Mouse (Mus musculus) cerebellum, adult 18-20 months (tissue): ENCODE data around the gene Gpn2.

Experiments used
- DNase-seq, 2 experiments: peaks; one replicate each; pipeline ENCODE4 v3.0.0; 2021

The Gpn2 gene

GRCm38 (mm10) chr4:133625621-133626071 is 41.5 kb downstream of the Gpn2 start:
- DNase-seq, result peak in 1 of 2 experiments; percentile 43

DNA sequence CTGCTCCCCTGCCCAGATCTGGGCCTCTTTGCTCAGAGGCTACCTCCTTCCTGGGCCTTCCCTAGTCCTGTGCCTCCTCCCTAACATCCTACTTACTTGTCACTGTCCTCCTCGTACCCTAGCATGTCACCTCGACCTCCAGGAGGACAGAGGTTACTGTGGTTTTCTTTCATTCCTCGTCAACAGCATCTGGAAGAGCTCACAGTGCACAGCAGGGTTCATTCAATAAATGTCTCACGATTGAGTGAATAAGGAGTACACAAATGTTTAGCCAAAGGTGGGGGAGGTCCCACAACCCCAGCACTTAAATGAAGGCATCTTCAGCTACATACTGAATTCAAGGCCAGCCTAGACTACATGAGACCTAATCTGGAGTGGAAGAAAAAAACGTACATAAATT is 42.1 kb downstream of the Gpn2 start:
- DNase-seq, result no peak

DNA sequence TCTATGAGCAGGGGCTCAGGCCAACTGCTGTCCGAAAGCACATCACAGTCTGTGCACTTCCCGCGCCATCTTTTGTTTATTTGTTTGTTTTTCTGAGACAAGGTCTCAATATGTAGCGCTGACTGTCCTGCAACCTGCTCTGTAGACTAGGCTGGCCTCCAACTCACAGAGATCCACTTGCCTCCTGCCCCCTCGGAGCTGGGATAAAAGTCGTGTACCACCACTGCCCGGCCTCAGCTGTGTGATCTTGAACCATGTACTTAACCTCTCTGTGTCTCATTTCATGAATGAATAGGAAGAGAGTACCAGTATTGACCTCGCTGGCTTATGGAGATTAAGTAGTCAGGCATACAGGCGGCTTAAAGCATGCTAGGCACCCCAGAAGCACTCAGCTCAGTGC is 42.5 kb downstream of the Gpn2 start:
- DNase-seq, result no peak

DNA sequence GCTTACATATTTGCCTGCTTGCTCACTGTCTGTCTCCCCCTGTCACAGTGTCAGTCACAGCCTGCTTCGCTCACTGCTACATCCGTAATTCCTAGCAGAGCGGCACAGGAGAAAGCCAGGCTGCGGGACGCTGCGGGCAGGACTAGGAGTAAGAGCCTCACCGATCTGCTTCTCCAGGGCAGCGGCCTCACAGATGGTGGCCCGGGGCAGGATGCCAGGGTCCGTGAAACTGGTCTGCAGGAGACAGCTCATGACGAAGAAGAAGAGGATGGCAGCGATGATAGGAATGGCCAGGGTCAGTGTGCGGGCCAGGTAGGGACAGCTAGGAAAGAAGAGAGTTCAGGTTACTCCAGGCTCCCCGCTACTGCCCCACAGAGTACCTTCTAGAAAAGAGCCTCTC is 42.9 kb downstream of the Gpn2 start:
- DNase-seq, result peak; percentile 86

- no peak for DNase-seq
These were observed 44.4 kb downstream of the Gpn2 start for GRCm38 (mm10) chr4:133628517-133628916.

- DNase-seq, result no peak
These were observed 45.0 kb downstream of the Gpn2 start for GRCm38 (mm10) chr4:133629191-133629590.

- peak in 1 of 2 experiments; percentile 55 for DNase-seq
These were observed 46.3 kb downstream of the Gpn2 start for GRCm38 (mm10) chr4:133630326-133630920.

- DNase-seq, result peak in 1 of 2 experiments; percentile 38
These were observed 47.1 kb downstream of the Gpn2 start for GRCm38 (mm10) chr4:133631071-133631768.

DNA sequence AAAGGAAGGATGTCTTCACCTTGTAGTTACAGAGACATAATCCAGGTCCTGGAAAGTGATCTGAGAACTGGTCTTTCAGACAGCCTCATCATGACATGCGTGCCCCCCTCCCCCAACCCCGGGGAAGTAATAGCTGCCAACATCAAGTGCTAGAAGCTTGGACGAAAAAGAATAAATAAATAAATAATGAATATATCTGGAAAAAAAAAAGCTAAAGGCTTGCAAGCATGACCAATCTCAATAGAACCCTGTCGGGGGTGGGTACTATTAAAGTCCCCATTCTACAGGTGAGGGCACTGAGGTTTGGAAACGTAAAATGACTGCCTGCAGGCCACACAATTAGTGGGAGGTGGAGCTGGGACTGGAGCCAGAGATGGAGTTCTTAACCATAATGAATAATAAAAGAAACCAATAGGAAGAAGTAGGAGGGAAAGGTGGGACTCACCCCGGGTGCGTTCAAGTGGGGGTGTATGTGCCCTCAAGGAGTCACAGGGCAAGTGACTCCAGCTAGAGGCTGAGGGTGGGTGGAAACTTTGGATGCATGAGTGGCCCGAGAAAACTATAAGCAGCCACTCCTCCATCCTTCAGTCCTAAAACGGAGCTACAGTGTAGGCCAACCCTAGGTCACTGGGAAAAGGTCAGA is 47.7 kb downstream of the Gpn2 start:
- DNase-seq, result peak; percentile 38 to 39

DNA sequence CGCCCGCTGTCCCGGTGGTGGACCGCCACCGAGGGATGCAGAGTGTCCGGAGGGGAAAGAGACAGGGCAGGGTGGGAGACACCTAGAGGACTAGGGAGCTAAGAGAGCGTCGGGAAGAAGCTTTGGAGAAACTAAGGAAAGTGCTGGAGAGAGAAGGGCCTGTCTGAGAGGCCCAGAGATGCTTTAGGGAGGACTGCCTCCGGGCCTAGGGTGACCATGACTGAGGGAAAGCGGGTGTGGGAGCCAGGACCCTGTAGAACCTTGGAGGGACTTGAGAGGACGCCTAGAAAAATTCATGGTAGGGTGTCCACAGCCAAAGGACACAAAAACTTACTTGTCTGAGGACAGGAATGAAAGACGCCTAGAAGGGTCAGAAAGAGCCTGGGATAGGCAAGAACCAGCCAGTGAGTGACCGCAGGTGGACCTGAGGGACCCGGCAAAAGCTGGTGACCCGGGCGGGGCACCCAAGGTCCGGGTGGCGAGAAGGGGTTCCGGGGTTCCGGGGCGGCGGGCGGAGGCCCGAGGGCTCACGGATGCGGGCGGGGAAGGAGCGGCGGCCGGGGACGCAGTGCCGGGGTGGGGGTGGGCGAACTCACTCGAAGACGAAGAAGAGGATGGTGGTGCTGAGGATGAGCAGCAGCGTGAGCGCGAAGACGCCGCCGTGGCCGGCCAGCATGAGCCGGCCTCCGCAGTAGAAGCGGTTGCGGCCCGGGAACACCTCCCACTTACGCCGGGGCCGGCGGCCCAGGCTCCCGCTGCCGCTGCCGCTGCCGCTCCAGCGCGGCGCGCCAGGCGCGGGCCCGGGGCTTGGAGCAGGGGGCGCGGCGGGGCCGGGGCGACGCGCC is 48.5 kb downstream of the Gpn2 start:
- peak in 1 of 2 experiments; percentile 43 for DNase-seq

- DNase-seq, result peak; percentile 88 to 96
These were observed 49.3 kb downstream of the Gpn2 start for GRCm38 (mm10) chr4:133633332-133634042.

DNA sequence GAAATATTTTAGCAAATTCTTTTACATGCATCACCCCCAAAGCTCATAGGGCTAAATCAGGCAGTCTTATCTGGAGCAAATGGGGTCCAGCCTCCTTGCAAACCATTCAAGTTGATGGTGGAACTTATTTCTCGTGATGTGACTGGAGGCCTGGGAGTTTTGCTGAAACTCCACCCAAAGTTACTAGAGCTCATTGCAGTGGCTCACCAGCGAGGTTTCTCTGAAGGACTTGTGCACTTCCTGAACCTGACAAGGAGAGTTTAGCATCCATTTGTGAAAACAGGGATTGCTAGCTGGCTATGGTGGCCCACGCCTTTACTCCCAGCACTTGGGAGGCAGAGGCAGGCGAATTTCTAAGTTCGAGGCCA is 49.9 kb downstream of the Gpn2 start:
- no peak for DNase-seq
